Mouse (Mus musculus) hindbrain, embryonic 14.5 days (tissue): ENCODE measurements around the gene Slc26a8. TPM values are rescaled to one million over a fixed set of nuclear protein-coding genes. Genes with fewer than 3 reads are reported as not detected.

Experiments
- ATAC-seq: fragments of 200-750 bp; cut with Nextera tagmentation; 2 replicates; pipeline ENCODE4 v1.8.0; 2017; ENCODE audit warnings: moderate number of reproducible peaks, mild to moderate bottlenecking, moderate TSS enrichment, moderate library complexity; ENCODE audit not compliant: low FRiP score
- DNase-seq: peaks from one replicate; pipeline ENCODE4 v3.0.0-alpha.2; 2015; ENCODE audit warnings: low spot score
- H3K27ac ChIP-seq: fragments of 300-500 bp; sonication (generic); 2 replicates; pipeline ENCODE4 v1.5.1; 2014; ENCODE audit warnings: mild to moderate bottlenecking, moderate library complexity
- H3K27me3 ChIP-seq: fragments of 300-500 bp; sonication (generic); 2 replicates; pipeline ENCODE4 v1.6.1; 2014; ENCODE audit warnings: mild to moderate bottlenecking, low read length, mixed read lengths; ENCODE audit not compliant: control insufficient read depth, insufficient read depth
- H3K36me3 ChIP-seq: fragments of 300-500 bp; sonication (generic); replicated peaks from 2 replicates; pipeline ENCODE4 v1.6.1; 2014; ENCODE audit not compliant: control insufficient read depth, insufficient read depth
- H3K4me1 ChIP-seq: fragments of 300-500 bp; sonication (generic); replicated peaks from 2 replicates; pipeline ENCODE4 v1.6.1; 2014; ENCODE audit warnings: antibody characterized with exemption, low read length, mixed read lengths; ENCODE audit not compliant: control insufficient read depth, insufficient read depth
- H3K4me2 ChIP-seq: fragments of 300-500 bp; sonication (generic); replicated peaks from 2 replicates; pipeline ENCODE4 v1.6.1; 2014; ENCODE audit warnings: mild to moderate bottlenecking, moderate library complexity
- H3K4me3 ChIP-seq: fragments of 300-500 bp; sonication (generic); replicated peaks from 2 replicates; pipeline ENCODE4 v1.5.1; 2014; ENCODE audit warnings: mild to moderate bottlenecking, low read length
- H3K9ac ChIP-seq: fragments of 300-500 bp; sonication (generic); 2 replicates; pipeline ENCODE4 v1.6.1; 2014
- H3K9me3 ChIP-seq: fragments of 300-500 bp; sonication (generic); 2 replicates; pipeline ENCODE4 v1.6.1; 2016; ENCODE audit warnings: low read length; ENCODE audit not compliant: control insufficient read depth
- WGBS: fragments of 180-500 bp; shearing (Covaris S2); extraction: QIAGEN DNeasy Blood & Tissue Kit; methylation state at CpG from one replicate; pipeline ENCODE4 v1.1.7; 2014; 5-methylcytosine and 5-hydroxymethylcytosine counted together
- polyA plus RNA-seq: library from polyadenylated mRNA; unstranded; fragments of >200 nt; fragmentation: Nextera tagmentation; extraction: Ambion mirVana; gene quantifications from 2 replicates; pipeline ENCODE4 v1.2.1, GENCODE M21; 2014

Gene Slc26a8
- polyA plus RNA-seq, 1 experiment from 2014 or later = 1.8 TPM

DNA sequence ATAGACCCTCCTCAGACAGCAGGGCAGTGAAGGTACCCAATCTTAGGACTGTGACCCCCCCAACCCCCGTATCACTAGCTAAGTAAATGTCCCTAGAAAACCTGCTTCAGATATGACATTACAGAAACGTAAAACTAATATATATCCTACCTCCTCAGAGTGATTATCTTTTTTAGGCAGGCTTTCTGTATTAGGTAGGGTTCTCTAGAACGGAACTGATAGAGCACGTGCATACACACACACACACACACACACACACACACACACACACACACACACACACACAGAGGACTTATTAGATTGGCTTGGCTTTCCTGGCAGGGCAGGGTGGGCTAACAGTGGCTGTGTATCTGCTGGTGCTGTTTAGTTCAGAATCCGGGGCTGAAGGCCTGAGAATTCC is 54.2 kb downstream of the Slc26a8 start:
- Histone ChIP-seq H3K4me1 (no peaks in the 10 kb centered on the region), H3K4me3 (no peak overlapping the region), H3K4me2 (no peak overlapping the region), H3K27me3 (no peaks in the 10 kb centered on the region), H3K9ac (no peak overlapping the region), H3K27ac (no peak overlapping the region), H3K9me3 (no peaks in the 10 kb centered on the region), H3K36me3 (no peaks in the 10 kb centered on the region)
- WGBS = 87% methylated on average over 5 of the region's 5 CpGs
- ATAC-seq (no peak), DNase-seq (no peak)

DNA sequence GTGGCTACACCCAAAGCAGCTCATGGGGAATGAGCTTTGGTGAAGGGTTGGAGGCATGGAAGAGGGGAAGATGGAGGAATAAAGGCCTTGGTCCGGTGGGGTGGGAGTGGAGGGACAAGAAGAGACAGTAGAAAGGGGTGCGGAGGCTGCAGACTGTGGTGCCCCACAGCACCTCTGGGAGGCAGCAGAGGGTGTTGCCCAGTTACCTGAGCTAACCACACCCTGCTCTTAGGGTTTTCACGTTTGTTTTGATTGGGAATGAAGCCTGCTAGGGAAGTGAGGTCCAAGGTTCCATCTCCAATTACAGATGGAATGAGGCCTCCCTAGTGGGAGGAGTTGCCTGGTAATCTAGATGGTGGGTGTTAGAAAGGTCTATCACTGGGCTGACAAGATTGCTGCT is 60.9 kb downstream of the Slc26a8 start:
- Histone ChIP-seq H3K4me1 (no peaks in the 10 kb centered on the region), H3K9ac (no peak overlapping the region), H3K4me3 (no peak overlapping the region), H3K9me3 (no peaks in the 10 kb centered on the region), H3K27ac (no peak overlapping the region), H3K4me2 (no peak overlapping the region), H3K36me3 (no peaks in the 10 kb centered on the region), H3K27me3 (no peaks in the 10 kb centered on the region)
- ATAC-seq (no peak), DNase-seq (no peak)
- 56% methylated on average over 3 of the region's 3 CpGs for WGBS

DNA sequence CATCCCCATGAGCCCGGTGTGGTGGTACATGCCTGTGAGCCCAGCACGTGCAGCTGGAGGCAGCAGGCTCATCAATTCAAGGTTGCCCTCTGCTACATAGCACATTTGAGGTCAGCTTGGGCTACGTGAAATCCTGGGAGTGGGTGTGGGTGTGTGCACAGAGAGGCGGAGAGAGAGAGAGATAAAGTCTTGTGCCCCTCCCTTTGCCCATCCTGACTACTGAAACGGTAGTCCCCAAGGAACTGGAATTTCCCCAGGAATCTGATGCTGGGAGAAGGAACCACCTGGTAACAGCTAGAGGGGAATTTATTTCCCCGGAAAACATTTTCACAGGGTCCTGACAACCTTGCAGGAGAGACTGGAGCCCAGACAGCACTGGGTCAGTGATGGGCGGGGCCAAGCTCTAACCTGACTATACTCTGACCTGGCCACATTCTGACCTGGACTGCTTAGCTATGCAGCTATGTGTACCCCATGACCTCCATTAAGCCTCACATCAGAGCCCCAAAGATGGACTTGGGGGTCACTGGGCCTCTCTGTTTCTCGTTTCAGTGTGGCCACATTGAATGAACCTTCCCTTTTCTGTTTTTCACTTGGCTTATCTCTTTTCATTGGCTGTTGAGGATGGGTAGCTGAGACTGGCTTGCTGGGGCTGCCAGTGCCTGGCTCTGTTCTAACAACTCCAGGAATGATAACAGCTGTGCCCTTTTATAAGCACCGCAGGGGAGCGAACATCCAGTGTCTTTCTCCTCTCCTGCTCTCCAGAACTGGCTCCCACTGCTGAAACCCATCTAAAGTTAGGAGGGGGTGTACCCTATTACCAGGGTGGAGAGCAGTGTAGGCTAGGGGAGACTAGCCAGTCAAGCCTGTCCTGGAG is 61.5 kb downstream of the Slc26a8 start:
- ATAC-seq = no peak
- whole genome bisulfite sequencing = 63% methylated on average over 10 of the region's 10 CpGs

DNA sequence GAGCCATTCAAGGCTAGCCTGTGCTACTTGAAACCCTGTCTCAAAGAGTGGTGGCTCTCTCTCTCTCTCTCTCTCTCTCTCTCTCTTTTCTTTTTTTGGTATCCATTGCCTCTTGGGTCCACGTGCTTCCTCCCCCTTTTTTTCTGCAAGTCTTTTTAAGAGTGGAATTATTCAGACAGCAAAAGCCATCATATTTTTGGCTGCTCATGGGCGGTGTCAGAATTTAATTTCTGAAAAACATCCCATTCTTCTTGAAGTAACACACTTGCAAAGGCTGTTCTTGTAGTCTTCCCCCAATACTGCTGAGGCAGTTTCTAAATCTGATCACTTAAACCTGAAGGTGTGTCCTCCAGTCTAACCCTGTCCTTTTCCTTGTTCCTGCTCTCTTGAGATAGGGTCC is 63.1 kb downstream of the Slc26a8 start:
- no peak overlapping the region for H3K9ac ChIP-seq
- H3K36me3 ChIP-seq = no peaks in the 10 kb centered on the region
- ATAC-seq = no peak
- H3K9me3 ChIP-seq = no peaks in the 10 kb centered on the region
- no peak overlapping the region for H3K27ac ChIP-seq
- H3K27me3 ChIP-seq = no peaks in the 10 kb centered on the region
- no peak overlapping the region for H3K4me2 ChIP-seq
- WGBS = 89% methylated on average over 2 of the region's 2 CpGs
- no peak overlapping the region for H3K4me3 ChIP-seq
- no peaks in the 10 kb centered on the region for H3K4me1 ChIP-seq
- DNase-seq = no peak

More for the DNA sequence above, 61.5 kb downstream of the Slc26a8 start:
- H3K36me3 ChIP-seq = no peaks in the 10 kb centered on the region
- no peak overlapping the region for H3K27ac ChIP-seq
- no peaks in the 10 kb centered on the region for H3K4me1 ChIP-seq
- H3K27me3 ChIP-seq = no peaks in the 10 kb centered on the region
- no peaks in the 10 kb centered on the region for H3K9me3 ChIP-seq
- no peak overlapping the region for H3K9ac ChIP-seq
- no peak overlapping the region for H3K4me2 ChIP-seq
- DNase-seq = no peak
- no peak overlapping the region for H3K4me3 ChIP-seq

- Histone ChIP-seq H3K9ac (no peak overlapping the region), H3K27me3 (no peaks in the 10 kb centered on the region), H3K27ac (no peak overlapping the region), H3K4me1 (peaks cover 11% of the 10 kb centered on the region), H3K4me2 (no peak overlapping the region), H3K9me3 (no peaks in the 10 kb centered on the region), H3K36me3 (0 out of 2 replicates have a peak, but pooled peaks cover under 1% of the 10 kb centered on the region), H3K4me3 (no peak overlapping the region)
- WGBS = 93% methylated on average over 15 of the region's 15 CpGs
- DNase-seq (no peak), ATAC-seq (no peak)
These were observed 64.7 kb downstream of the Slc26a8 start for GRCm38 (mm10) chr17:28625327-28625726.

GRCm38 (mm10) chr17:28624841-28625240 is 65.2 kb downstream of the Slc26a8 start:
- Histone ChIP-seq H3K9ac (no peak overlapping the region), H3K4me3 (no peak overlapping the region), H3K4me1 (peaks cover 16% of the 10 kb centered on the region), H3K27me3 (no peaks in the 10 kb centered on the region), H3K36me3 (peaks cover 5% of the 10 kb centered on the region), H3K27ac (no peak overlapping the region), H3K9me3 (no peaks in the 10 kb centered on the region), H3K4me2 (no peak overlapping the region)
- ATAC-seq = no peak
- no peak for DNase-seq
- whole genome bisulfite sequencing = 86% methylated on average over 2 of the region's 2 CpGs

- no peaks in the 10 kb centered on the region for H3K9me3 ChIP-seq
- H3K36me3 ChIP-seq = peaks cover 19% of the 10 kb centered on the region
- WGBS = under 1% methylated on average over 39 of the region's 53 CpGs
- H3K9ac ChIP-seq = peak within 1 kb of the TSS; percentile 98
- H3K4me2 ChIP-seq = peak within 1 kb of the TSS; percentile 96
- peak; percentile 94 for DNase-seq
- H3K4me1 ChIP-seq = peaks cover 17% of the 10 kb centered on the region
- H3K4me3 ChIP-seq = peak within 1 kb of the TSS; percentile 95
- peak; percentile 96 for ATAC-seq
- no peaks in the 10 kb centered on the region for H3K27me3 ChIP-seq
- peak within 1 kb of the TSS; percentile 93 for H3K27ac ChIP-seq
These were observed 67.7 kb downstream of the Slc26a8 start, which contains the start of gene Srpk1 for GRCm38 (mm10) chr17:28622300-28622759. Srpk1 (minus strand) TSS chr17:28622709.

DNA sequence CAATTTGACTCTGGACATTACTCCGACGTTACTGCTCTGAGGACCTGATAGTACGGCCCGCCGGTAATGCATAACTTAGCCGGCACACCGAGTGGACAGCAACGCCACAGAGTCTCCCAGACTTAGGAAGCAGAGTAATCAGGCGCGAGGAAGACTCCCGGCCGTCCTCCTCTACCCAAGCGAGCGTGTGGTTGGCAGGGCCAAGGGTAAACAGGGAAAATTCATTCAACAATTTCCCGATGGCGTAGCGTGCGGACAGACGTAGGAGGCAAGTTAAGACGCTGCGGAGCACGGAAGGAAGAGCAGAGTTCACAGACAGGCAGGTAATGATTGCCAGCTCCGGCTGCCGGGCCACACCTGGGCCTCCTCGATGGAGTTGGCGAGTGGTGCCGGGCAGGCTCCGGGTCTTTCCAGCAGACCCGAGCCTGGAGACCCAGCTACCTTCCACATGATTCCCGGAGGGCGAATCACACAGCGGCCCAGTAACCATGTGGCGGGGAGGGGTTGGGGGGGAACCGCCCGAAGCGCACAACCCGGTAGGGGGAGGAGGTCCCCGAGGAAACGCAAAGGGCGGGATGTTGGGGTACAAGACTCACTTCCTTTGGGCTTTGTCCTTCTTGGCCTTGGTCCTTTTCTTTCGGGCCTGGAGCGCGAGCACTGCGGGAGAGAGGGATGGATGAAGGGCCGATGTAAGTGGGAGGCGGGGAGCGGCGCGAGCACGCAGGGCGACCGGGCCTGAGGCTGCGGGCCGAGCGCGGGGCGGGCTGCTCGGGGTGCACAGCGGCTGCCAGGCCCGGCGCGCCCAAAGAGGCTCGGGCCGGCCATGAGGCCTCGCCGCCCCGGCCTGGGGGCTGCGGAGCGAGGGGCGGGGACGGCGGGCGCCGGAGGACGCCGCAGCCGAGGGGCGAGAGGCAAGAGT is 68.4 kb downstream of the Slc26a8 start:
- no peaks in the 10 kb centered on the region for H3K9me3 ChIP-seq
- peak overlapping the region; percentile 98 for H3K9ac ChIP-seq
- H3K4me3 ChIP-seq = peak overlapping the region; percentile 95
- H3K27ac ChIP-seq = peak overlapping the region; percentile 93
- H3K27me3 ChIP-seq = no peaks in the 10 kb centered on the region
- H3K4me2 ChIP-seq = peak overlapping the region; percentile 96
- DNase-seq (peak; percentile 65), ATAC-seq (peak; percentile 61)
- peaks cover 19% of the 10 kb centered on the region for H3K36me3 ChIP-seq
- H3K4me1 ChIP-seq = peaks cover 17% of the 10 kb centered on the region
- under 1% methylated on average over 67 of the region's 78 CpGs for WGBS

DNA sequence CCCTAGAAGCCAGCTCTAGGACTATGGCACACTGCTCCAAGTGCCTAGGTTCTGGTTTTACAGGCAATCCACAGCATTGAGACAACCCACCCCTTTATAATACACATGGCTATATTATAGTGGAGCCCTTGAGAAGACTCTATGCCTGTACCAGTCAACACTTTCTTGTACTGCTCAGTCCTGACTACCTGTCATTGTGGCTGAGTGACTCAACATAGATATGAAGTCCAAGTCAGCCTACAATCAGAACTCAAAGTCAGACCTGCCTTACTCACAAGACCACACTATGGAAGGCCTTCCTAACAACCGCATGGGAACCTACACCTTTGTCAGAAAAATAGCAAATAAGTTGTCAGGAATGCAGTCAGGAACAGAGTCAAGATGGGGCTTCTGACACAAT is 71.3 kb downstream of the Slc26a8 start:
- H3K9ac ChIP-seq = no peak overlapping the region
- peaks cover 32% of the 10 kb centered on the region for H3K36me3 ChIP-seq
- no peaks in the 10 kb centered on the region for H3K27me3 ChIP-seq
- H3K4me1 ChIP-seq = peaks cover 17% of the 10 kb centered on the region
- H3K27ac ChIP-seq = no peak overlapping the region
- H3K4me3 ChIP-seq = no peak overlapping the region
- H3K9me3 ChIP-seq = no peaks in the 10 kb centered on the region
- ATAC-seq (no peak), DNase-seq (no peak)
- no peak overlapping the region for H3K4me2 ChIP-seq
- 95% methylated on average over 1 of the region's 1 CpGs for WGBS
